Mouse (Mus musculus): ENCODE results near the gene Plekhm3.

- TF ChIP-seq CTCF (IDR thresholded peaks at IDR 0.05; ENCODE audit: insufficient read depth, low read length) (no peak), POLR2A (IDR thresholded peaks at IDR 0.05; ENCODE audit: borderline replicate concordance, extremely low read depth, low read depth, low read length) (no peak)
Observed at GRCm38 (mm10) chr1:64826348-64827103, 130.1 kb downstream of the Plekhm3 start.

Measured in lung, adult 2 months (tissue).